Mouse (Mus musculus) midbrain, embryonic 15.5 days (tissue): ENCODE measurements around the gene Olfr323. TPM values are rescaled to one million over a fixed set of nuclear protein-coding genes. Genes with fewer than 3 reads are reported as not detected.

Source experiments
- ATAC-seq: fragments of 200-750 bp; cut with Nextera tagmentation; replicated peaks from 2 replicates; pipeline ENCODE4 v1.8.0; 2017; ENCODE audit warnings: moderate TSS enrichment
- H3K27ac ChIP-seq: fragments of 300-500 bp; sonication (generic); 2 replicates; pipeline ENCODE4 v1.5.1; 2015; ENCODE audit warnings: mild to moderate bottlenecking, inconsistent platforms
- H3K27me3 ChIP-seq: fragments of 300-500 bp; sonication (generic); replicated peaks from 2 replicates; pipeline ENCODE4 v1.6.1; 2015; ENCODE audit warnings: inconsistent platforms
- H3K36me3 ChIP-seq: fragments of 300-500 bp; sonication (generic); replicated peaks from 2 replicates; pipeline ENCODE4 v1.6.1; 2015; ENCODE audit warnings: inconsistent platforms
- H3K4me1 ChIP-seq: fragments of 300-500 bp; sonication (generic); 2 replicates; pipeline ENCODE4 v1.6.1; 2015; ENCODE audit warnings: inconsistent platforms
- H3K4me2 ChIP-seq: fragments of 300-500 bp; sonication (generic); 2 replicates; pipeline ENCODE4 v1.6.1; 2015; ENCODE audit warnings: inconsistent platforms, mild to moderate bottlenecking, moderate library complexity
- H3K4me3 ChIP-seq: fragments of 300-500 bp; sonication (generic); 2 replicates; pipeline ENCODE4 v1.5.1; 2015; ENCODE audit warnings: mild to moderate bottlenecking, inconsistent platforms
- H3K9ac ChIP-seq: fragments of 300-500 bp; sonication (generic); 2 replicates; pipeline ENCODE4 v1.6.1; 2015; ENCODE audit warnings: mild to moderate bottlenecking, inconsistent platforms
- H3K9me3 ChIP-seq: fragments of 300-500 bp; sonication (generic); 2 replicates; pipeline ENCODE4 v1.6.1; 2016; ENCODE audit warnings: inconsistent platforms
- WGBS: fragments of 180-500 bp; shearing (Covaris S2); methylation state at CpG from one replicate; pipeline ENCODE4 v1.1.7; 2015; ENCODE audit warnings: mixed read lengths; 5-methylcytosine and 5-hydroxymethylcytosine counted together
- polyA plus RNA-seq: library from polyadenylated mRNA; unstranded; fragments of >200 nt; fragmentation: Nextera tagmentation; extraction: Ambion mirVana; gene quantifications from 2 replicates; pipeline ENCODE4 v1.2.1, GENCODE M21; 2015

The Olfr323 gene
- polyA plus RNA-seq, 1 experiment from 2014 or later, result not detected

DNA sequence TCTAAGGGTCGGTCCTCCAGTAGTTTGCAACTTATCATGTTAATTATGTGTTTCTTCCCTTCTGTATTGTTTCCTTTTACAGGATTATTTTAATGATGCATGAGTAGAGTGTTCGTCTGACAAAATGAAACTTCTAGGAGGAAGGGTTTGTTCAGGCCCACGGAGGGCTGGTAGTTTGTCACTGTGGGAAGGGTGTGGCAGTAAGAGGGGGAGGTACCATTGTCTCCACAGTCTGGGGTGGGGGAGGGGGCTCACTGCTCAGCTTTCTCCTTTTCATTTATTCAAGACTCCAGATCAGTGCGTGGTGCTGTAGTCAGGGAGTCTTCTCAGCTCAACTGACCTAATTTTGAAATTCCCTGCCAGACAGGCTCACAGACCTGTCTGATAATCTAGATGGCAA is 4.2 kb downstream of the Olfr323 start:
- H3K27me3 ChIP-seq, result no peaks in the 10 kb centered on the region
- H3K4me2 ChIP-seq, result no peak overlapping the region
- H3K27ac ChIP-seq, result no peak overlapping the region
- no peaks in the 10 kb centered on the region for H3K4me1 ChIP-seq
- H3K36me3 ChIP-seq, result no peaks in the 10 kb centered on the region
- H3K9ac ChIP-seq, result no peak overlapping the region
- WGBS, result 53% methylated on average over 4 of the region's 4 CpGs
- no peaks in the 10 kb centered on the region for H3K9me3 ChIP-seq
- no peak overlapping the region for H3K4me3 ChIP-seq
- ATAC-seq, result no peak

DNA sequence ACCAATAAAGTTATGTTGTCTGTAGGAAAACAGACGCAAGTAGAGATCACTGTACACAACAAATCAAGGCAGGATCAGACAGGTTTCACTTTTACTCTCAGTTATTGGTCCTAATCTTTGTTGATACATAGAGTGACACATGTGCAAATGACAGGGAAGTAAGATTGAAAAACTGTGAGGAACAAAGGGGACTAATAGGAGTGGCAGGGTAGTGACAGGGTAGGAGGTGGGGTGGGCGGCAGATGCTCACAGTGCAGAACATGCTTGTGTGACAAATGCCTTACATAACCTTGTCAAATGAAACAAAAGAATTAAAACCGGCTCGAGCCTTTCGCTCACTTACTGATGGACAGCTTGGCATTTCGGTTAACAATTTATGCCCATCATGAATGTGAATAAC is 11.5 kb downstream of the Olfr323 start:
- 55% methylated on average over 6 of the region's 6 CpGs for WGBS
- Histone ChIP-seq H3K9me3 (no peaks in the 10 kb centered on the region), H3K27ac (no peak overlapping the region), H3K4me3 (no peak overlapping the region), H3K36me3 (no peaks in the 10 kb centered on the region), H3K9ac (no peak overlapping the region), H3K27me3 (no peaks in the 10 kb centered on the region), H3K4me1 (no peaks in the 10 kb centered on the region), H3K4me2 (no peak overlapping the region)
- ATAC-seq, result no peak

DNA sequence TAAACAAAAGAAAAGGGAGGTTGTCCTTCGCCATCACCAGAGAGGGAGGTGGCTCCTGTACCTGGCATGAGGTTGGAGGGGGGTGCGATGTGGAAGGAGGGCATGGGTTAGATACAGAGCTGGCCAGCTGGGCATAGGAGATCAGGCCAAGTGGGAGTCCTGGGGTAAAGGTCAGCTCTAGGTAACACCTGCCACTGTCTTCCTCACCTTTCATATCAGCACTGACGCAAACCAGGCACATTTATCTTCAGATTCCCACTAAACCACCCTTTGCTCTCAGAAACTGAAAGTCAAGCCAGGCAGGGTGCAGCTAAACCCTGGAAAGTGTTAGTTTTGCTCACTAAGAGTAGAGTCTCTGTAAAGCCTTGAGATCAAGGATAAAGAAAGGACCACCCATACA is 11.9 kb downstream of the Olfr323 start:
- H3K4me3 ChIP-seq, result no peak overlapping the region
- no peaks in the 10 kb centered on the region for H3K4me1 ChIP-seq
- H3K9ac ChIP-seq, result no peak overlapping the region
- H3K9me3 ChIP-seq, result no peaks in the 10 kb centered on the region
- ATAC-seq, result no peak
- H3K27me3 ChIP-seq, result no peaks in the 10 kb centered on the region
- no peaks in the 10 kb centered on the region for H3K36me3 ChIP-seq
- 66% methylated on average over 3 of the region's 3 CpGs for WGBS
- no peak overlapping the region for H3K4me2 ChIP-seq
- no peak overlapping the region for H3K27ac ChIP-seq

DNA sequence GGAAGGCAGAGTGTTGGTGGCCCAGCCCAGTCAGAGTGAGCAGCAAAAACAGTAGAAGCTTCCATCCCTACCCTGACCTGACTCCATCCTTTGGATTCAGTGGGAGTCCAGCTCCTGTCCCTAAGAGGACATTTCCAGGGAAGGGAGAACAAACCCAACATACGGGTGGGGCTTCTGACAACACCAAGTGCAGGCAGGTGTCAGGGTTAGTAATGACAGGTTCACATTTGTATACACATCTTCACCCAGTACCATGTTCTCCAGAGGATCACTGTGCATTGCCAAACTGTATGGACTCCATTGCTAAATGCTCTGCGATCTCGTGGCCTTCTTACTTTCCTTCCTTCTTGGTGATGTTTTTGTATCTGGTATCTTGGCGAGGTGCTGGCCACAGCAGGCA is 14.3 kb downstream of the Olfr323 start, which contains the start of gene 2210407C18Rik:
Gene 2210407C18Rik (minus strand): TSS at position 101 of the 400 bp plus-strand sequence.
- 93% methylated on average over 4 of the region's 4 CpGs for WGBS
- Histone ChIP-seq H3K36me3 (no peaks in the 10 kb centered on the region), H3K9ac (no peak within 1 kb of the TSS), H3K27ac (no peak within 1 kb of the TSS), H3K27me3 (no peaks in the 10 kb centered on the region), H3K4me2 (no peak within 1 kb of the TSS), H3K4me1 (no peaks in the 10 kb centered on the region), H3K4me3 (no peak within 1 kb of the TSS), H3K9me3 (no peaks in the 10 kb centered on the region)
- no peak for ATAC-seq

DNA sequence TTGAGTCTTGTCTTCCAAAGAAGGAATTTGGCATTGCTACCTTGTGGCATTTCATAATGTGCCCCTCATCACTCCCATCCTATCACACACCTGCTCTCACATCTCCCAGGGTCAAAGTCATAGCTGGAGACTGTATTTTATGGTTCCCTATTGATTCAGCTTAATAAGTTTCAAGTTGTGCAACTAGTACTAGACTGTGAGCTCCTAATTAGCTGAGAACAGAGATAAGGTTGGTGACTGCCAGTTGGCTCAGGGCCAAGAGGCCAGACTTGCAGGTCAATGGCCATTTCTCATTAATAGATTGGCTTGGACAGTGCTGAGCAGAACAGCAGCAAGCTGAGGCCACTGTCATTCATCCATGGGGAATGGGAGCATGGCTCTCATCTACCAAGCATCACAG is 15.8 kb downstream of the Olfr323 start:
- no peaks in the 10 kb centered on the region for H3K27me3 ChIP-seq
- H3K4me2 ChIP-seq, result no peak overlapping the region
- H3K9me3 ChIP-seq, result no peaks in the 10 kb centered on the region
- H3K4me3 ChIP-seq, result no peak overlapping the region
- no peak overlapping the region for H3K9ac ChIP-seq
- H3K36me3 ChIP-seq, result no peaks in the 10 kb centered on the region
- H3K27ac ChIP-seq, result no peak overlapping the region
- H3K4me1 ChIP-seq, result no peaks in the 10 kb centered on the region
- no peak for ATAC-seq

DNA sequence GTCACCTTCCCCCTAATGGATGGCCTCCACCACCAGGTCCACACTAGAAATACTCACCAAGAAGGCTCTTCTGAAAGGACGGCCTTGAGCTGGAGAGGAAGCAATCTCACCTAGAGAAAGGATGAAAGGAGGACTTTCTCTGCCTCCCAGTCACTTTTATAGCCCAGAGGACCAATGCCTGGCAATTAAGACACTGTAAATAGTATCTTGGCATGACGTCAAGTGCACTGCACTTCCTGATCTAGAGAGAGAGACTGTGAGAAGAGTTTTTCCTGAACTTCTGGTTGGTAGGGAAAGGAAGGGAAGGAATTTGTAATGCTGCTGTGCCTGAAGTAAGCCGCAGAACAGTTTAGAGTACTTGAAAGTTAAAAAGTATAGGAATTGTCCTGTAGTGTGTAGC is 16.9 kb downstream of the Olfr323 start:
- no peaks in the 10 kb centered on the region for H3K36me3 ChIP-seq
- WGBS, result 91% methylated on average over 3 of the region's 3 CpGs
- ATAC-seq, result no peak
- H3K4me1 ChIP-seq, result no peaks in the 10 kb centered on the region
- H3K9ac ChIP-seq, result no peak overlapping the region
- no peaks in the 10 kb centered on the region for H3K9me3 ChIP-seq
- no peak overlapping the region for H3K27ac ChIP-seq
- no peaks in the 10 kb centered on the region for H3K27me3 ChIP-seq
- no peak overlapping the region for H3K4me2 ChIP-seq
- H3K4me3 ChIP-seq, result no peak overlapping the region

DNA sequence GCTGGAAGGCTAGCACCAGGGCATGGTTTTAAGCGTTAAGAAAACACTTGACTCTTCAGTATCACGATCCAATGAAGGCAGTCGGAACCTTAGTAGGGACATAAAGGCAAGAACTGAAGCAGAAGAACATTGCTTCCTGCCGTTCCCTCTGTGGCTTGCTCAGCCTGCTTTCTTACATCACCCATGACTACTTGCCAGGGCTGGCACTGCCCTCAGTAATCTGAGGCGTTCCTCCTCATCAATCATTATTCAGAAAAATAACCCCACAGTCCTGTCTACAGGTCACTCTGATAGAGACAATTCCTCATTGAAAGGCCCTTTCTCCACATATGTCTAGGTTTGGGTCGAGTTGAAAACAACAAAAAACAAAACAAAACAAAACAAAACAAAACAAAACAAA is 23.3 kb downstream of the Olfr323 start:
- Histone ChIP-seq H3K4me3 (no peak overlapping the region), H3K9me3 (no peaks in the 10 kb centered on the region), H3K9ac (no peak overlapping the region), H3K27ac (no peak overlapping the region), H3K4me1 (no peaks in the 10 kb centered on the region), H3K36me3 (no peaks in the 10 kb centered on the region), H3K4me2 (no peak overlapping the region), H3K27me3 (no peaks in the 10 kb centered on the region)
- ATAC-seq, result no peak
- WGBS, result 89% methylated on average over 6 of the region's 6 CpGs

DNA sequence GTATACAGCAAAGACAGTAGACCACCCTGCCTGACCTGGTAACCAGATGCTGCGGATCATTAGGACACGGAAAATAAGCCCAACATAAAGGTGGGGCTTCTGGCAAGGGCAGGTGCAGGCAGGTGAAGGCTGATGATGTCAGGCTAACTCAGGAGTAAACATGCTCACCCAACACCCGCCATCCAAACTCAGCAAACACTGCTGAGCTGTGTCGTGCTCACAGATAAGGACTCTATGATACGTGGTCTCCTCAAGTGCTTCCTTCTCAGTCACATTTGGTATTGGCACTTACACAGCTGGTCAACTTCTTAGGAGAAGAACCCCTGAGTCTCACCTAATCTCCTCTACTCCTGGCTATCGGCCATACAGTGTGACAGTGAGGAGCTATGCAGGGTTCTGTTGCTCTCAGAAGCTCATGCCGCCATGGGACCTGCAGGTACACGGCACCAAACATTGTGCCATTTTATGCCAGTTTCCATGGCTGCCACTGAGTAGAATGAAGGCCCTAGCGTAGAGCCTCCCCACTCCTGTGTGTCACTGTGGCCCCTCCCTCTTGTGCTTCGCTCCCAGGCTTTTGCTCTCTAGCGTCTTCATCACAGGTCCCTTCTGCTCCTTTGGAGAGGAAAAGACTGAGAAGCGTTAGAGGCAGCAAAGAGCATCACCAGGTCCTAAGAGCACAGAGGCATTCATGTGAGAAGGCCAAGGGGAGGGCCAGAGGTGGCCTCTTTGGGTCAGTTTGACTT is 24.0 kb downstream of the Olfr323 start:
- H3K27me3 ChIP-seq, result no peaks in the 10 kb centered on the region
- H3K4me3 ChIP-seq, result no peak overlapping the region
- ATAC-seq, result no peak
- H3K9me3 ChIP-seq, result no peaks in the 10 kb centered on the region
- H3K9ac ChIP-seq, result no peak overlapping the region
- no peaks in the 10 kb centered on the region for H3K36me3 ChIP-seq
- no peak overlapping the region for H3K27ac ChIP-seq
- 91% methylated on average over 12 of the region's 12 CpGs for WGBS
- H3K4me1 ChIP-seq, result no peaks in the 10 kb centered on the region
- H3K4me2 ChIP-seq, result no peak overlapping the region

DNA sequence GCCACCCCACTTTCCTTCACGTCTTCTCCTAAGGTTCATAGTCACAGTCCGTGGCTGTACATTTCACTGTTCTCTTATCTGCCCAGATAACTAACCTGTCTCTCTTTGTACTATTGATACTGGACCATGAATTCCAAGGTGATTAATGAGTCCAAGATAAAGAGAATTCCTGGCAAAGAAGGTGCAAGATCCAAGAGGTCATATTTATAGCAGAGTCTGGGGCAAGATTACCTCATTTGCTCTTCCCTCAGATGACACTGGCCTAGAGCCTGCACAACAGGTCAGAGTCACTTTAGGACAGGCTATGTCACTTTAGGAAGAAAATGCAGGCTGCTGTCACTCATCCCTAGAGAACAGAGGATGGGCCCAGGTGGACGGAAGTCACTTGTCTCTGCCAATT is 25.1 kb downstream of the Olfr323 start:
- Histone ChIP-seq H3K9ac (no peak overlapping the region), H3K4me3 (no peak overlapping the region), H3K4me2 (no peak overlapping the region), H3K36me3 (no peaks in the 10 kb centered on the region), H3K27ac (no peak overlapping the region), H3K4me1 (no peaks in the 10 kb centered on the region), H3K9me3 (no peaks in the 10 kb centered on the region), H3K27me3 (no peaks in the 10 kb centered on the region)
- no peak for ATAC-seq
- WGBS, result 89% methylated on average over 3 of the region's 3 CpGs

DNA sequence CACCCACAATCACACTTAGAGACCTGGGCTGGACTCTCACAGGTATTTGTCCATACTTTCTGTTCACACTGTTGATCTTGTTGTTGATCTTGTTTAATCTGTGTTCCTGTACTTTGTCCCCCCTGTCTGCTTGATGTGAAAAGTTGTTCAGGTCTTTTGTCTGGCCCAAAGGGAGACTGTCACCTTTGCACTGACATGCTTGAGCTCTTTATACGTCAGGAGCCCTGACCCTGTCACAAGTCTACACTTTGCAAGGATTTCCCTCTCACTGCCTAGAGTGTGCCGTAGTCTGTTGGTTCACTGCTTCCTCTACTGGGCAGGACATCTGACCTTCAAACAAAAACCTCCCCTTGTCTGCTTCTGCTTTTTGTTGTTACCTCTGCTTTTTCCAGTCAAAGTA is 25.6 kb downstream of the Olfr323 start:
- 54% methylated on average over 2 of the region's 2 CpGs for WGBS
- no peak for ATAC-seq
- Histone ChIP-seq H3K4me1 (no peaks in the 10 kb centered on the region), H3K9me3 (no peaks in the 10 kb centered on the region), H3K9ac (no peak overlapping the region), H3K4me3 (no peak overlapping the region), H3K27ac (no peak overlapping the region), H3K27me3 (no peaks in the 10 kb centered on the region), H3K4me2 (no peak overlapping the region), H3K36me3 (no peaks in the 10 kb centered on the region)

DNA sequence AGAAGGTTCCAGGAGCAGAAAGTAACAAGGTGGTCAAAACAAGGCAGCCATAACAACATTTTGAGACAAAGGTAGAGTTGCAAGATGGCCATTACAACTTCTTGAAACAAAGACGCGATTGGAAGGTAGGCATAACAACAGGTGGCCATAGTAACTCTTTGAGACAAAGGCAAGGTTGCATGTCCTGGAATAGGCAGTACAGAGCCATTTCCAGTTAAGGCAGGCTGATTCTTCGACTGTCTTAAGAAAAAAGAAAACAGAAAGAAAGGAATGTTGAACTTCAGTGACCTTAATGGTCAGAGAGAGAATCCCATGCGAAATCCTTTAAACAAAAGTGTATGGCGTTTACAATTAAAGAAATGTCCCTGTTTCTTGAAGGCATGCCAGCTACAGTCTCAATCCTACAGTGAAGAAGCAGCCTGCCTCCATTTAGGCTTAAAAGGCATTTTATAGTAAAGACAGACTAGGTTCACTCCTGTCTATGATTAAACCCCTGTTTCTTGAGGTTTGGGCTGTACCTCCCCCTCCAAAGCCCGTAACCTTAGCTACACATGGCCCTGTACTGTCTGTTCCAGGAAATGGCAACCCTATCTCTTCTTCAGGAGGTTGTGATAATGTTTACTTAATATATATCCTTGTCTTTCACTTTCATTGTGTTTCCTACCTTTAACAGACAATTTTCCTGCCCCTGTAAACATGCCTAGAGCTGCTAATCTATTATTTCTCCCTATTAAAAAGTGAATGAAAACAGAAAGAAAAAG is 27.3 kb downstream of the Olfr323 start:
- H3K36me3 ChIP-seq, result no peaks in the 10 kb centered on the region
- 82% methylated on average over 6 of the region's 6 CpGs for WGBS
- H3K4me3 ChIP-seq, result no peak overlapping the region
- H3K9me3 ChIP-seq, result no peaks in the 10 kb centered on the region
- H3K27me3 ChIP-seq, result no peaks in the 10 kb centered on the region
- H3K4me2 ChIP-seq, result no peak overlapping the region
- no peak overlapping the region for H3K9ac ChIP-seq
- no peak for ATAC-seq
- H3K4me1 ChIP-seq, result no peaks in the 10 kb centered on the region
- H3K27ac ChIP-seq, result no peak overlapping the region

DNA sequence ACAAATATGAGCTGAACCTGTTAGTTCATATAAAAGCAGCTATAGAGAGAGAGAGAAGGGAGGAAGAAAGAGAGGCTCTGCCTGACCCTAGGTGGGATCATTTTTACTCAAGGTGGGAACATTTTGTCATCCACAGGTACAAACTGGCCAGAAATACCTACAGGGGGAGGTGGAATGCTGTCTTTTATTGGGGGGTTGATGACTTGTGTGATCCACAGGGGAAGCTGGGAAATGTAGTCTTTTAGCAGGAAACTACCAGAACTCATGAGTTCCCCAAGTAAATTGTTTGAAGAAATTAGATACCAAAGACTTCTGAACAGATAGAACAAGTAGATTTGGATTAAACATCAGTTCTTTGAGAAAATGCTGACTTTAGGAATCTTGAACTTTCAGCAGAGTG is 28.2 kb downstream of the Olfr323 start:
- H3K36me3 ChIP-seq, result no peaks in the 10 kb centered on the region
- H3K4me1 ChIP-seq, result no peaks in the 10 kb centered on the region
- H3K27me3 ChIP-seq, result no peaks in the 10 kb centered on the region
- H3K9ac ChIP-seq, result no peak overlapping the region
- no peak for ATAC-seq
- no peak overlapping the region for H3K4me2 ChIP-seq
- H3K9me3 ChIP-seq, result no peaks in the 10 kb centered on the region
- H3K27ac ChIP-seq, result no peak overlapping the region
- no peak overlapping the region for H3K4me3 ChIP-seq

DNA sequence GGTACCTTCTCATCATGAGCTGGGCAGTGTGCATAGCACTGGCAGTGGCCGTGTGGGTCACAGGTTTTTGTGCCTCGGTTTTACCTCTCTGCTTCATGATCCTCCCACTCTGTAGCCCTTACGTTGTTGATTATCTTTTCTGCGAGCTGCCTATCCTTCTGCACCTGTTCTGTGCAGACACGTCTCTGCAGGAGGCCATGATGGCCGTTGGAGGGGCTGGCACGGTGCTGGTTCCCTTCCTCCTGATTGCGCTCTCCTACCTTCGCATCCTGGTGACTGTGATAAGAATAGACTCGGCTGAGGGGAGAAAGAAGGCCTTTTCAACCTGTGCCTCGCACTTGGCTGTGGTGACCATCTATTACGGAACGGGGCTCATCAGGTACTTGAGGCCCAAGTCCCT is 32.5 kb downstream of the Olfr323 start:
- Histone ChIP-seq H3K9ac (no peak overlapping the region), H3K4me2 (no peak overlapping the region), H3K4me1 (no peaks in the 10 kb centered on the region), H3K9me3 (no peaks in the 10 kb centered on the region), H3K4me3 (no peak overlapping the region), H3K27me3 (no peaks in the 10 kb centered on the region), H3K27ac (no peak overlapping the region), H3K36me3 (no peaks in the 10 kb centered on the region)
- no peak for ATAC-seq
- WGBS, result 87% methylated on average over 13 of the region's 13 CpGs
